Mouse (Mus musculus) olfactory bulb, adult 2 months (tissue): Measurements from ENCODE around the gene Ace3.

Source experiments
- CTCF ChIP-seq: fragments of 200-500 bp; IDR thresholded peaks from 2 replicates; pipeline ENCODE4 v1.5.1; 2012; ENCODE audit warnings: low read depth, mild to moderate bottlenecking, low read length, moderate library complexity; ENCODE audit not compliant: insufficient read depth
- POLR2A ChIP-seq: fragments of 200-500 bp; IDR thresholded peaks from 2 replicates; pipeline ENCODE4 v1.6.1; 2012; ENCODE audit warnings: mild to moderate bottlenecking, low read depth, low read length, moderate library complexity; ENCODE audit not compliant: insufficient read depth

GRCm38 (mm10) chr11:106007821-106008220 is 13.3 kb downstream of the Ace3 start, which contains the start of gene Kcnh6:
- TF ChIP-seq CTCF (no peak), POLR2A (no peak)
